Mouse (Mus musculus): ENCODE data around the gene Osm. TPM values are rescaled to one million over a fixed set of nuclear protein-coding genes. Genes with fewer than 3 reads are reported as not detected.

Osm gene
- total and polyA plus RNA-seq, 3 experiments = 11.0 to 15.1 (median 12.5) TPM

DNA sequence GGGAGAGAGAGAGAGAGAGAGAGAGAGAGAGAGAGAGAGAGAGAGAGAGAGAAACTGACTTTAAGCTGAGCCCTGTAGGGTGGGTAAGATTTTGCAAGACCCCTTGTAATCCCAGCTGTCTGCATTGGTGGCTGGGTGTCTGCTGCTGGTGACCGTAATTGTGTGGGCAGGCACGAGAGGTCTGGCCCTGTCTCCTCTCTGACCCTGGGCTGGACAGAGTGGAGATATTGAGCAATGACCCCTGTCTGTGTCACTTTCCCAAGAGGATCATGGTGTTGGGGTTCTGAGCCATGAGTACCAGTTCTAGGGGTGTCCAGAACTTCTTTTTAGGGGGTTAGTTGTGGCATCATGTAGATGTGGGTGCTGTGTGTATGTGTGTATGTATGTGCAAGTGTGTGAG is 12.0 kb upstream of the Osm start:
- no peak for TF ChIP-seq MXI1 (IDR thresholded peaks at IDR 0.05; ENCODE audit: low read depth, low read length)
- no peak for TF ChIP-seq UBTF (IDR thresholded peaks at IDR 0.05; ENCODE audit: low read depth, low read length)
- TF ChIP-seq HCFC1 (IDR thresholded peaks at IDR 0.05; ENCODE audit: low read depth, low read length) = no peak
- TF ChIP-seq JUND (conservative IDR thresholded peaks at IDR 0.05; ENCODE audit: low read depth, low read length) = no peak
- no peak for TF ChIP-seq USF1 (IDR thresholded peaks at IDR 0.05; ENCODE audit: low read depth, low read length)
- TF ChIP-seq SIN3A (IDR thresholded peaks at IDR 0.05; ENCODE audit: low read length) = no peak
- TF ChIP-seq ZMIZ1 (IDR thresholded peaks at IDR 0.05; ENCODE audit: low read depth, low read length) = no peak
- TF ChIP-seq TCF12 (IDR thresholded peaks at IDR 0.05; ENCODE audit: low read depth, low read length) = no peak
- TF ChIP-seq KAT2A (IDR thresholded peaks at IDR 0.05; ENCODE audit: insufficient replicate concordance, low read length) = no peak
- TF ChIP-seq MAZ (IDR thresholded peaks at IDR 0.05; ENCODE audit: low read depth, low read length) = no peak
- TF ChIP-seq CHD2 (IDR thresholded peaks at IDR 0.05; ENCODE audit: low read length) = no peak
- no peak for DNase-seq (ENCODE audit: extremely low read depth)
- Histone ChIP-seq H3K27ac (ENCODE audit: insufficient read depth, low read depth) (no peak overlapping the region), H3K36me3 (replicated peaks in 1 of 2; ENCODE audit: control insufficient read depth in 1 of 2, insufficient read depth in 1 of 2, low read length in 1 of 2) (peaks cover 0 to 6% of the 10 kb centered on the region in 2 experiments), H3K4me2 (ENCODE audit: insufficient read depth, low read depth, poor library complexity, severe bottlenecking) (no peak overlapping the region), H3K9ac (ENCODE audit: insufficient read depth, low read depth) (no peak overlapping the region), H3K4me3 (replicated peaks in 1 of 3; ENCODE audit: low read depth in 2 of 3, low read length in 2 of 3, poor library complexity in 1 of 3) (no peak overlapping the region), H3K79me2 (replicated peaks; ENCODE audit: control insufficient read depth, extremely low read depth, insufficient read depth, poor library complexity, severe bottlenecking) (no peaks in the 10 kb centered on the region), H3K4me1 (ENCODE audit: control insufficient read depth in 1 of 2, insufficient read depth in 2 of 2) (peaks cover 23 to 49% of the 10 kb centered on the region in 2 experiments), H3K27me3 (replicated peaks) (no peaks in the 10 kb centered on the region), H3K9me3 (replicated peaks; ENCODE audit: low read length) (no peaks in the 10 kb centered on the region)
- in situ Hi-C loops (cut with MboI; ENCODE audit: low pct_ligation_motif_present, low pct_unique_long_range_greater_than_20kb, low sequenced_read_pairs) (loop anchor here (5.0 kb wide), 1 partner anchor 33 kb away; the partner anchor contains the start of gene Lif), dilution Hi-C loops (cut with MboI; ENCODE audit: extremely low pct_ligation_motif_present, extremely low pct_unique_long_range_greater_than_20kb, low sequenced_read_pairs) (no loop called here)

DNA sequence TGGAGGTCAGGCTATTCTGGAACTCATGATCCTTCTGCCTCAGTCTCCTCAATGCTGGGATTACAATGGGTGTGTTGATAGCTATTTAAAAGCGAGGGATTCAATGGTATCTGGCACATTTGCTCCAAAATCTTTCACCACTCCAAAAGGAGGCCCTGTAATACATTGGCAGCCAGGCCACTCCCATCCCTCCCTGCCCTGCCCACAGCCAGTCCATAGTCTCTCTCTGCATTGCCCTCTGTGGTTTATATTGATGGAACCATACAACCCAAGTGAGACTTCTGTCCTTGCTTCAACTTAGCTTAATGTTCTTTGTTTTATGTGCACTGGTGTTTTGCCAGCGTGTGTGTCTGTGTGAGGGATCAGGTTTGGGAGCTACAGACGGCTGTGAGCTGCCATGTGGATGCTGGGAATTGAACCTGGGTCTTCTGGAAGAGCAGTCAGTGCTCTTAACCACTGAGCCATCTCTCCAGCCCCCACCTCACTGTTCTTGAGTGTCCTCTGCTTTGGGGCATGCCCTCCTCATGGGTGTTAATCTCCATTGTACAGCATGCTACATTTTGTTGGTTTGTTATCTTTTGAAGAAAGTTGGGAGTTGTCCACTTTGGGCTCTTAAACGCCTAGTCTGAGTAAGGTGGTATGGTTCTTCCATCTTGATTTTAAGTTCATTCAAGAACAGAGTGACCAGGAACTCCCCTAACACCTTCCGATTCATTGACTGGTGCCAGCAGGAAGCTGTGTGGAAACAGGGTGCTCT is 9.5 kb upstream of the Osm start:
- peaks cover 12 to 24% of the 10 kb centered on the region in 2 experiments for H3K4me1 ChIP-seq (ENCODE audit: control insufficient read depth in 1 of 2, insufficient read depth in 2 of 2)
- no peak for DNase-seq (ENCODE audit: extremely low read depth)
- dilution Hi-C loops (cut with MboI; ENCODE audit: extremely low pct_ligation_motif_present, extremely low pct_unique_long_range_greater_than_20kb, low sequenced_read_pairs) (no loop called here), in situ Hi-C loops (cut with MboI; ENCODE audit: low pct_ligation_motif_present, low pct_unique_long_range_greater_than_20kb, low sequenced_read_pairs) (no loop called here)
- H3K9me3 ChIP-seq (replicated peaks; ENCODE audit: low read length) = no peaks in the 10 kb centered on the region
- H3K79me2 ChIP-seq (replicated peaks; ENCODE audit: control insufficient read depth, extremely low read depth, insufficient read depth, poor library complexity, severe bottlenecking) = no peaks in the 10 kb centered on the region
- no peak overlapping the region for H3K9ac ChIP-seq (ENCODE audit: insufficient read depth, low read depth)
- no peak overlapping the region for H3K4me2 ChIP-seq (ENCODE audit: insufficient read depth, low read depth, poor library complexity, severe bottlenecking)
- no peak overlapping the region for H3K4me3 ChIP-seq (replicated peaks in 1 of 3; ENCODE audit: low read depth in 2 of 3, low read length in 2 of 3, poor library complexity in 1 of 3)
- H3K27me3 ChIP-seq (replicated peaks) = no peaks in the 10 kb centered on the region
- no peak overlapping the region for H3K27ac ChIP-seq (ENCODE audit: insufficient read depth, low read depth)
- TF ChIP-seq USF1 (IDR thresholded peaks at IDR 0.05; ENCODE audit: low read depth, low read length) (no peak), UBTF (IDR thresholded peaks at IDR 0.05; ENCODE audit: low read depth, low read length) (no peak), RAD21 (IDR thresholded peaks at IDR 0.05; ENCODE audit: low read depth, low read length) (no peak), BHLHE40 (IDR thresholded peaks at IDR 0.05; ENCODE audit: low read depth, low read length) (no peak), MAX (IDR thresholded peaks at IDR 0.05; ENCODE audit: low read length) (no peak), TBP (conservative IDR thresholded peaks at IDR 0.05; ENCODE audit: low read depth, low read length) (no peak), POLR2A (IDR thresholded peaks at IDR 0.05; ENCODE audit: low read depth, low read length) (no peak), TCF12 (IDR thresholded peaks at IDR 0.05; ENCODE audit: low read depth, low read length) (no peak), MAZ (IDR thresholded peaks at IDR 0.05; ENCODE audit: low read depth, low read length) (no peak), POLR2AphosphoS2 (IDR thresholded peaks at IDR 0.05; ENCODE audit: low read depth, low read length) (no peak), USF2 (conservative IDR thresholded peaks at IDR 0.05; ENCODE audit: low read depth, low read length) (no peak), E2F4 (IDR thresholded peaks at IDR 0.05; ENCODE audit: insufficient replicate concordance, low read depth, low read length) (no peak), SMC3 (IDR thresholded peaks at IDR 0.05; ENCODE audit: low read depth, low read length) (no peak)
- peaks cover 0 to 23% of the 10 kb centered on the region in 2 experiments for H3K36me3 ChIP-seq (replicated peaks in 1 of 2; ENCODE audit: control insufficient read depth in 1 of 2, insufficient read depth in 1 of 2, low read length in 1 of 2)
